Mouse (Mus musculus) adrenal gland, postnatal 4 days (tissue): ENCODE data around the gene Calm4. TPM values are rescaled to one million over a fixed set of nuclear protein-coding genes. Genes with fewer than 3 reads are reported as not detected.
"Not testable (repeated sequence)": the region's sequence is repeated elsewhere in the genome, so short reads cannot be mapped to it uniquely, and the experiment has no call there.

Experiments
- DNase-seq, 2 experiments: peaks; one replicate each; pipeline ENCODE4 v3.0.0; 2021 to 2022; ENCODE audit warnings: low spot score in 2 of 2, mixed read lengths in 2 of 2
- long read RNA-seq, 2 experiments: library from polyadenylated mRNA; stranded (forward); transcript quantifications; one replicate each; pipeline ENCODE4 v2.0.0; 2021
- total RNA-seq, 2 experiments: library from RNA; stranded (reverse); gene quantifications; 2 replicates each; pipeline ENCODE4 v1.2.3; 2021

Gene Calm4
- not detected for total RNA-seq
- long read RNA-seq, experiment 1, result 0 reads
- long read RNA-seq, experiment 2, result 0 reads

DNA sequence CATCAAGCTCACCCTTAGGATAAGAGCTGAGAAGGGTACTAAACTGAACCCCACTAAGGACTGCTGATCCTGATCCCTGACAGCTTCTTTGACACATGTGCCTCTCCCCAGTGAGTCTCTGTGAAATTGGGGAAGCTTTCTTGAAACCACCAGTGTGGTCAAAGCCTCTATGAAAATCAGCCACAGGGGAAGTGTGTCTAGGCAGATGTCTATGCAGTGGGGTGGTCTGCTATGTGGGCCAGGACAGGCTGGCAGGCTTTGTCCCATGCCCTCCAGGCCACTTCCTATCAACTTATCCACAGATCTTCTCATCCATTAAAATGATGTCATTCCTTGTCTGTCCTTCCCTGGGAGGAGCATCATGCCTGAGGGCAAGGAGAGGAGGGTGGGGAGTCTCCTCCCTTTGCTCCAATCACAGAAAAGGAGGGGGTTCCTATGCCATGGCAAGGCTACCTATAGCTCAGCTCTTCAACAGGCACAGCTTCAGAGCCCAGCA, at the start of gene Calm4:
Gene Calm4, plus strand, starts transcription at position 446 of the 496 bp plus-strand sequence.
- DNase-seq, result not testable (repeated sequence)

DNA sequence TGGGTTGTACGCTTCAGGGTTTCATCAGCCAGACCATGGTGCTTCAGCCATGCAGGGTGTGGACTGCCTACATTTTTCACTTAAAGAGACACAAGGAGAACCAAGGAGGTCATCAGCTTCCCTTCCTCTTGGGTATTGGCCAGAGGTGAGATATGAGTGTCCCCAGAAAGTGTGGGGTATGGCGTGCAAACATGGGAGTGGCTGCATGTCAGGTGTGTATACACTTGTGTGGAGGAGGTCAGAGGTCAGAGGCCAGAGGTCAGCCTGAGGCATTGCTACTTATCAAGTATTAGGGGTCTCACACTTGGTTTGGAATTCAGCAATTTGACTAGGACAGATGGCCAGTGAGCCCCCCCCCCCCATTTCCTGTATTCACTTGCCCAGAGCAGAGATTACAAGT, 49.0 kb upstream of the Calm4 start:
- no peak for DNase-seq

DNA sequence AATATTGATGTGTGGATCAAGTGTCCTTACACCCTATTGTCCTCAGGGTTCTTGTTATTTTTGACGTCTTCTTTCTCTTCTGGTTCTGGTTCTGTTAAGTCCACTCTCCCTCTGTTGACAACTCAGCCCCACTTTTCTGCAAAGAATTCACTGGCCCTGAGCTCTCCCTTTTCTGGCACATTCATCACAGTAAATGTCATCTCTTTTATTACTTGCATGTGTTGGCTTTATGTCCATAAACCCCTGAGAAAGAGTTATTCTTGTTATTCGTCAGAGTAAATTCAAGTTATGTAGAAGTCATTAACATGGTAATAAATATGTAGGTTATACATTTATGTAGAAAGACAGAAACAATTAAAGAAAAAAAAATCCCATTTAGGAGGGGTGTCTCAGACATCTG, 48.0 kb upstream of the Calm4 start:
- DNase-seq, result no peak

DNA sequence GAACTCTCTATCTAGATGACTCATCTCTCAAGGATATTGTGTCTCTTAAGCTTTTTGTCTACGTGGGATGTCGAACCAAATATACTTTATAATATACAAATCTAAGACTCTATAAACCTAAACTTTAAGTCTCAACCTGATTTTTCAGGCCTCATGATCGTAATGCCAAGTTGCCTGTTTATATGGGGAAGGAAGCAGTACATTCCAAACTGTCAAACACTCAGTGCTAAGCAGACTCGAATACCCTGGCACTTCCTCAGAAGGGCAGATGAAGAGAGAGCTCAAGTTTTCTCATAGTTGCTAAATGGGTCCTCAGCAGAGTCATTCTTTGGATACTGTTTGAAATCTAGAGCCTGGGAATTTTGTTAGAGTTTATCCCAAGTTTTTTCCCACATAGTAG, 40.9 kb upstream of the Calm4 start:
- no peak for DNase-seq

DNA sequence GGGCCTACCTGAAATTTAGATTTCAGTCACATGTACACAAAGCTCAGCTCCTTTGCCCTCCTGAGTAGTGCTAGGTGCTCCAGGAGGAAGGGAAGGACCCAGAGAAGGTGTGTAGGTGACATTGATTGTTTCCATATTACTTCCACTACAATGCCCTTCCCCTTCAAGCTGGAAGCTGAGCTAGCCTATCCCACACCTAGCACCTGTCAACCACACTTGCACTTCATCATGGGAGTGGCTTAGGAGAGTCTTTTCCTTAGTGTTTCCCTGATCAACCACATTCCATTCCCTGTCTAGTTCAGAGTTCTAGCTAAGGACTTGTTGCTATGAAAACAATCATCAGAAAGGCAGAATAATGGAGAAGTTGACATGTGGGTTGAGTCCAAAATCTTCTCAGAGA, 38.8 kb upstream of the Calm4 start:
- DNase-seq, result no peak

DNA sequence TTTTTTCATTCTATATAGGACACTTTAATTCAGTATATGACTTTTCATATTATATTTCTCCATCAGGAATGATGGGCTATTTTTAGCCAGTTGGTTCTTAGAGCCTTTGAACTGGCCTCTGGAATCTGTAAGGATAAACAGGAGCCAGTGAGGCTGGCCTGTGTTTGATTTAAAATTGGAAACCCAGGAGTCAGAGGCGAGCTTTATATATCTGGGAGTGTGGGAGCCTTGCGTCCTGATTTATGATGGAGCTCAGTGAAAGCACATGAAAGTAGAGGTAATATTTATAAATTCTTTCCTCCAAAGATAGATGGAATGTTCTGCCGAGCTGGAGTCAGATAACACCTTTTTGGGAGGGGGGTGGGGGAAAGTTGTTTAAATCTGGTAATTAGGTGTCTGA, 38.2 kb upstream of the Calm4 start:
- DNase-seq, result no peak

DNA sequence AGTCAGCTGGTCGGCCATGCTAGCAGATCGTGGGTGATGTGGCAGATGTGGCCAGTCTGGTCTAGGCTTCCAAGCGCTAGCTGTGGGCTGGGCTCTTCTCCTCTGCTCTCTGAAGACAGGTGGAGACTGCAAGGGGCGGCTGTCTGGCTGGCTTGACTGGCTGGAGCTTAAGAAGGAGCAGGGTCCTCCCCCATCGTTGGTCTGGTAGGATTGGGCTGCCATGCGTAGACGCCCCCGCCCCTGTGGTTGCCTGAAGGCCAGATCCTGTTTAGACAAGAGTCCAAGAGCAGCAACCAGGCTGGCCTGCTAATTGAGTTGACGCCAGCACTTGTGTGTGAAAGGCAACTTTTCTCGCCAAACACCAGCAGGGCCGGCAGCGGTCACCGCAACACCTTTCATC, 33.4 kb upstream of the Calm4 start, which contains the start of gene Calml3:
Gene Calml3, minus strand, starts transcription at position 131 of the 400 bp plus-strand sequence.
- no peak for DNase-seq

DNA sequence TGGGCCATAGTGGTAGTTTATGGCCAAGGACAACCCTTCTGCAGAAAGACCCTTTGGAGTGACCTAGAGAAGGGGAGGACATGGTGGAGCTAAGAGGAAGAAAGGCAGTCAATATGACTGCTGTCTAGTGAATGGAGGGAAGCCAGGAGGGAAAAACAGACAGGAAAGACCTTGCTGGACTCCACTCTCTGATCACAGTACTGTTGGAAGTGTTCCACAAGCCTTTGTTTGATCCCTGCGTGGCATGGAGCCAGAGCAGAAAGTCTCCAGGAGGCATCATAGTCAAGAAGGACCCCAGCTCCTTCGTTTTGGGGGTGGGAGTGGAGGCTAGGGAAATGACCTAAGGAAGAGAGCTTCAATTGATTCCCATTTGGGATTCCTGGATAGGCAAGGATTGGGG, 32.4 kb upstream of the Calm4 start:
- no peak for DNase-seq

DNA sequence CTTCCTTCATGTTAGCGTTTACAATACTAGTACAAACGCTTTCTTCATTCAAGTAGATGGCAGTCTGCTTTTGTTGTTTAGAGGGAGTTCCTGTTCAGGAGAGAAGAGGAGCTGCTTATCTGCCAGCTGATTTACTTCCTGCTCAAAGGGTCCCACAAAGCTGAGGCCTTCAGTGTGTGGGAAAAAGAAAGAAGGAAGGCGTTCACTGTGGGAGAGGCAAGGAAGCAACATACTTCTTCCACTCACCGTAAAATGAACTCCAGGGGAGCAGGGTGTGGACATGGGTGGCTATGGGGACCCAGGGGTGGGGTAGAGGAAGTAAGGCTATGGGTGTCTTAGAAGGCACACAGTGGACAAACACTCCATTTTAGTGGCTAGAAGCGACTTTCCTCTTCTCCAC, 31.9 kb upstream of the Calm4 start:
- DNase-seq, result no peak

DNA sequence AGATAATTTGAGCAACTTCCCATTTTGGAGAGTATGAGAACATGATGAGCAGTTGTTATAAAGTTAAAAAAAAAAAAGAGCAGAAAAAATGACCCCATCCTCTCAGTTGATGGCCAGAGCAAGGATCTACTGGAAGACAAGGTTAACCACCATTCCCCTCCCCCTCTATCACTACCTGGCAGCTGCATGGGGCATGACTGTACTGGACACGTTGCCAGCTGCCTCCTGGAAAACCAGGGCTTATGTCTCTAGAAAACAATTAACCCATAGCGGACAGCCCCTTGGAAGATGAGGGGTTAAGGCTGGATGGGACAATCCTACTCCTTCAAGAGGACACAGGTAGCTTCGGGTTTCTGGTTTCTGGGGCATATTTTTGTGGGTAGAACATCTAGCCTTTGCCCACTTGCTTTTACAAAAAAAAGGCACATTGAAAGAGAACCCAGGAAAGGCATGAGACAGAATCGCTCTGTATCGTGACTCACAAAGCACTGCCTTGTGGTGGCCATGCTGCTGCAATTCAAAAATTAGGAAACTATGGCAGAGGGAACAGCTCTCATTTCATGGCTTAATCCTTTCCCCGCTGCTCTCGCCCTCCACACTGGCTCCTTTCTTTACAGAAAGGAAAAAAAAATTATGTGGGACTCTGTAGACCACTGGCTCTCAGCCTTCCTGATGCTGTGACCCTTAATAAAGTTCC, 30.3 kb upstream of the Calm4 start:
- DNase-seq, result no peak

DNA sequence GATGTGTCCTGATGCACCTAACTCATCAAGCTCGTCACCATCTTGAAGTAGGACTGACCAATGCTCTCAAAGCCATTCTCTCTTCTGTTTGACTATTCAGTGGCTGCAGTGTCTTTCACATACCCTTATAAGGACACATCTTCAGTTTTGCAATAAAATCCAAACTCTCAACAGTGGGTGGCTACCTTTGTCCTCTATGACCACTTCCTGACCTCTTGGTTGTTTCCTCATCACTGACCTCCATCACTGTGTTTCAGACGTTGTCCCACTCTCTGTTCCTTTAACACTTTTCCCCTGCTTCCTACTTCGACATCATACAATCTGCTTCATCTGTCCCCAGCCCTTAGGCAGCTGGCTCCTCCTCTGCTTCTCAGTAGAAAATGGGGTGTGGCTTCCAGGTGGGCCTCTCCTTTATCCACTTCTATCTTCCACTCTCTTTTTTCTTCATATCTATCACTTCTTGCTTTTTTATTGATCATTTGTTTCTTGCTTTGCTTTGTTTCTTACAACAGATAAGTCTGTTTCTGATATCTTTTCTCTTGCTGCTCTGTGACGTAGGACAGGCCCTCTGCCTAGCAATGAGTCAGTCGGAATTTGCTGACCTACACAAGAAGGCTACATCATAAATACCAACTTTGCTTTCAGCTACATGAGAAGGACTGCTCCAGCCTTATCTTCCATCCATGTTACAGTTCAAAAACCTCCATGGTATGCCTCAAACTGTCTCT, 19.4 kb upstream of the Calm4 start:
- DNase-seq, result no peak

DNA sequence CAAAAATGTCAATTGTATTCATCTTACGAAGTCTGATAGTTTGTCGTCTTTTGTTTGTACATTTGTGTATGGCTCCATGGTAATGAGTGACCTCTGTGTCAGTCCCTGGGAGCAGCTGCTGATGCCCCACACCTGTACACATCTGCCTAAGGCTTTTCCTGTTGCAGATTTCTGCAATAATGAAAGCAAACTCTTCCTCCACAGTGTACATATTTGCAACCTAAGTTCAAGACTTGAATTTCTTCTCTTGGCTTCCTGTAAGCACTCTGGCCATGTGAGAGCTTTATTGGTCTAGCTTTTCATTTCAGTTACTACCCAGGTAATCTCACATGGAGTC, 18.8 kb upstream of the Calm4 start:
- DNase-seq, result no peak

DNA sequence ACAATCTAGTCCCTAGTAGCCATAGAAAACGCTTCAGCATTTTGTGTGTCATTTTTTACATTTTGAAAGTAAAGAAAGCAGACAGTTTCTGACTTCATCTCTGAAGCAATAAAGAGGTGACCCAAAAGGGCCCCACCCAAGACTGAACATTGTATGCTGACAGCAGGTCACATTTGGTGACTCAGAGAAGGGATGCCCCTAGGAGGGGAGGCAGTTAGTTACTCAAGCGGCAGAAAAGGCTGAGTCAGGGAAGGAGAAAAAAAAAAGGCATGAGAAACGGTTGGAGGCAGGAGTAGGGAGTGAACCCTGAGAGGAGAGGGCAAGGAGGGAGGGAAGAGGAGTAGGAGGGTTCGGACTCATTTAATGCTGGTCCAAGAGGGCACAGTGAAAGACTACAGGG, 15.5 kb upstream of the Calm4 start:
- DNase-seq, result no peak

DNA sequence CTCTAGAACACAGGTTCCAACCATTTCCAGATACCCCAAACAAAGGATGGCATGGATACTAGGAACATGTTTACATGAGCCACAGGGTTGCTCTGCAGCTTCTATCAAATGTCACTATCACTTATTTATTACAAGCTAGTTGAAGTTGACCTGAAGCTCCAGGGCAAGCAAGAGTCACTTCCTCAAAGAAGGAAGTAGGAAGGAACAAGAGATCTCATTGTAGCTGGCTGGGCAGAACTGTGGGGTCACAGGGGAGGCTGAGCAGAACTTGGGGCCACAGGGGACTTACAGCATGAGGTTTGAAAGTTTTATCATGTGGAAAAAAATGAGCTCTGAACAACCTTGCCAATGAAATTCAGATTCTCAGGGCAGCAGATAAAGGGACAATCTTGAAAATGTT, 11.8 kb upstream of the Calm4 start:
- DNase-seq, result no peak

DNA sequence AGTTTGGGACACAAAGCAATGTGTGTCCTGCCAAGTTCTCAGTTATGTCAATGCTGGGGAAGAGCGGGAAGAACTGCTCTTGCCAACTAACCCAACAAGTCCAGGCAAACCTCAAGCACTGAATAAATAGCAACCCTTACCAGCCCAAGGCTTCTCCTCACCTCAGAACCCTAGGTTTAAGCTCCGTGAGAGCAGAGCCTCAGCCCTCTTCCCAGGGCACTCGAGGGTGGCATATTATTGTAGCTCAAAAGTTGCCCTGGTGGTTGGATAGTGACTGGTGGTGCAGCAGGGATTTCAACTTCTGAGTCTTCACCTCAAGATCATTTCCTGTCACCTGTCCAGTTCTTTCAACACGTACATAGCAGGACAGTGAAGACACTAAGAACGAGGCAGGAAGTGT, 6.0 kb upstream of the Calm4 start:
- DNase-seq, result no peak

DNA sequence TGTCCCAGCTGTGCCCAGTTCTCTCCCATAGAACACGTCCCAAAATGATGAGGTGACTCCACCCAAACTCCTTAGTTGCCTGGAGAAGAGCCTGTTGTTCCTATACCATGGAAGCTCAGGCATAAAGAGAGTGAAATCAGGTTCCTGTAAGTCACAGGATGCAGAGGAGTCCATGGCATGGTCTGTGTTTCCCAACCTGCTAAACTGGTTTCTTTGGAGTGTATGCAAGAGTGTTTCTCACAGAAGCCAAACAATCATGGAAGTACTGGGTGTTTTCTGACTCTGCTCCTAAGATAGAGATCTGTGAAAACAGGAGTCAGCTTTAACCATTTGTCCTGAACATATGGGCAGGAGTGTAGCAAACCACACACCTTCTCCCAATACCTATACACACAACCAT, 5.6 kb upstream of the Calm4 start:
- DNase-seq, result no peak

DNA sequence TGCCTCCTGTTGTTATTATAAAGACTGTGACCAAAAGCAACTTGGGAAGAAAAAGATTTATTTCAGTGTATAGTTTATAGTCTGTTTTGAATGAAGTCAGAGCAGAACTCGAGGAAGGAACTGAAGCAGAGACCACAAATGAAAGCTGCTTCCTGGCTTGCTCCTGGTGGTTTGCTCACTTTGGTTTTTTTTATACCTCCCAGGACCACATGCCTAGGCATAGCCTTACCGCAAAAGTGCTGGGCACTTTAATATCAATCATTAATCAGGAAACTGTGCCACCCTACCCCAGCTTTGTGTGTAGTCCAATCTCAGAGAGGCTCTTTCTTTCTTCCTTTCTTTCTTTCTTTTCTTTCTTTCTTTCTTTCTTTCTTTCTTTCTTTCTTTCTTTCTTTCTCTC, 5.1 kb upstream of the Calm4 start:
- no peak for DNase-seq

DNA sequence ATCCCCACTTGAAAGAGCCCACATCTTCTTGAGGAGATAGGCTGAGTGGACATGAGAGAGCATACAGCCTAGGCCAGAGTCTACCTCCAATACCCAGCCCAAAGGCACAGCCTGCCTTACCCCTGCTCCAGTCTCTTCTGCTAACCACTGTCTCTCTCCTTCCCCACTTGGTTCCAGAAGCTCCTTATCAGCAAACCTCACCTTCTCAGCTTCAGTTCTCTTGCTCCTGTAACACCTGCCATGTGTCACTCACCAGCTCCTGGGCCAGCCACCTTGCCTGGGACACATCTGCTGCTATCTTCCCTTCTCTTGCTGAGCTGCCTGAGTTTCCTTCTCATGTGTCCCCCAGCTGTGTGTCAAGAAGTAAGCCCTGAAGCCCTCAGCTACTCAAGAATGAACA, 3.9 kb upstream of the Calm4 start:
- DNase-seq, result not testable (repeated sequence)

DNA sequence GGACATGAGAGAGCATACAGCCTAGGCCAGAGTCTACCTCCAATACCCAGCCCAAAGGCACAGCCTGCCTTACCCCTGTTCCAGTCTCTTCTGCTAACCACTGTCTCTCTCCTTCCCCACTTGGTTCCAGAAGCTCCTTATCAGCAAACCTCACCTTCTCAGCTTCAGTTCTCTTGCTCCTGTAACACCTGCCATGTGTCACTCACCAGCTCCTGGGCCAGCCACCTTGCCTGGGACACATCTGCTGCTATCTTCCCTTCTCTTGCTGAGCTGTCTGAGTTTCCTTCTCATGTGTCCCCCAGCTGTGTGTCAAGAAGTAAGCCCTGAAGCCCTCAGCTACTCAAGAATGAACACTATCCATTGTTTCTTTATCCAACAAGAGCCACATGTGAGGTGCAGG, 3.1 kb downstream of the Calm4 start:
- DNase-seq, result not testable (repeated sequence)

DNA sequence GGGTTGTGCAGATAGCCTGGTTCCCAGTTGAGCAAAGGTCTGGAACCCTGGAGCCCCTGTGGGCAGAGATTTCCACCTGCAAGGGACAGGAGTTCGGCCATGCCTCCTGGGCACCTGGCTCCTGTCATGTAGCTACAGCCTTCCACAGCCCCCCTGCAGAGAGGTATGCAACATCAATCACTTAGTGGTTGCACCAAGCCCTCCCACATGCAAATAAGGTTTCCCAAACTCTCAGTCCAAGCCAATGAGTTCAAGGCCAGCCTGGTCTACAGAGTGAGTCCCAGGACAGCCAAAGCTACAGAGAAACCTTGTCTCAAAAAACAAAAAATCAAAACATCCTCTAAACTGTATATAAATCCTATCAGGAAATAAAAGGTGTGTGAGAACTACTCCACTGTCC, 12.8 kb downstream of the Calm4 start:
- DNase-seq, result no peak

DNA sequence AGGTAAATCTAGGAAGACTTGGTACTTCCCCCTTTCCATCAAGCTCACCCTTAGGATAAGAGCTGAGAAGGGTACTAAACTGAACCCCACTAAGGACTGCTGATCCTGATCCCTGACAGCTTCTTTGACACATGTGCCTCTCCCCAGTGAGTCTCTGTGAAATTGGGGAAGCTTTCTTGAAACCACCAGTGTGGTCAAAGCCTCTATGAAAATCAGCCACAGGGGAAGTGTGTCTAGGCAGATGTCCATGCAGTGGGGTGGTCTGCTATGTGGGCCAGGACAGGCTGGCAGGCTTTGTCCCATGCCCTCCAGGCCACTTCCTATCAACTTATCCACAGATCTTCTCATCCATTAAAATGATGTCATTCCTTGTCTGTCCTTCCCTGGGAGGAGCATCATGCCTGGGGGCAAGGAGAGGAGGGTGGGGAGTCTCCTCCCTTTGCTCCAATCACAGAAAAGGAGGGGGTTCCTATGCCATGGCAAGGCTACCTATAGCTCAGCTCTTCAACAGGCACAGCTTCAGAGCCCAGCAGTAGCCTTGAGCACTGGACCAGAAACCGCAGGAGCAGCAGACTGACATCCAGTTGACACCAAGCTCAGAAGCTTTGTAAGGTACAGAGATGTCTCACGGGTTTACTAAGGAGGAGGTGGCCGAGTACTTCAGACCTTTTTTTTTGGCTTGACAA, 16.2 kb downstream of the Calm4 start, which contains the start of gene Calm5:
Gene Calm5, plus strand, starts transcription at position 526 of the 686 bp plus-strand sequence.
- not testable (repeated sequence) for DNase-seq

DNA sequence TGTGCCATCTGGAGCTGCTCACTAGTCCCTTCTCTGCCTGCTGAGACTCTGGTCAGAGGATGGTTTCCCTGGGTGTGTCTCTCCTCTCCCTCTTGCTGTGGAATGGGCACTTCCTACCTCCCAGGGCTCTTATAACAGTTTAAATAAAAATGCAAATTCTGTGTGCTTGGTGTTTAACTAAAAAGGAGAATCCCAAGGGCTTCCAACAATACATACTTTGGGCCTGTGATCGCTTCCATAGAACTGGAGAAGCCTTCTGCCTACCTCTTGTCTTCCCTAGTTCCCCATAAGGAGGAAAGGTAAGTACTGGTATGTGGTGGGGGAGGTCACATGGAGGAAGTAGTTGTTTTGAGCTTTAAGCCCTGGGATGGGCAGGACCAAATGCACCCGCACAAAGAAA, 17.3 kb downstream of the Calm4 start:
- DNase-seq, result no peak
